Mouse (Mus musculus) limb, embryonic 12.5 days (tissue): ENCODE data around the gene Fbrs. TPM values are rescaled to one million over a fixed set of nuclear protein-coding genes. Genes with fewer than 3 reads are reported as not detected.
"Not testable (repeated sequence)": the region's sequence is repeated elsewhere in the genome, so short reads cannot be mapped to it uniquely, and the experiment has no call there.

ENCODE experiments used
- ATAC-seq: fragments of 200-750 bp; cut with Nextera tagmentation; 2 replicates; pipeline ENCODE4 v1.8.0; 2017; ENCODE audit warnings: low read depth, moderate TSS enrichment; ENCODE audit not compliant: insufficient number of reproducible peaks, insufficient read depth, low FRiP score, low TSS enrichment
- H3K27ac ChIP-seq: fragments of 300-500 bp; sonication (generic); 2 replicates; pipeline ENCODE4 v1.5.1; 2016; ENCODE audit warnings: mild to moderate bottlenecking, moderate library complexity
- H3K27me3 ChIP-seq: fragments of 300-500 bp; sonication (generic); 2 replicates; pipeline ENCODE4 v1.6.1; 2016; ENCODE audit warnings: mild to moderate bottlenecking, moderate library complexity
- H3K36me3 ChIP-seq: fragments of 300-500 bp; sonication (generic); 2 replicates; pipeline ENCODE4 v1.6.1; 2016; ENCODE audit warnings: mild to moderate bottlenecking, moderate library complexity
- H3K4me1 ChIP-seq: fragments of 300-500 bp; sonication (generic); replicated peaks from 2 replicates; pipeline ENCODE4 v1.6.1; 2016
- H3K4me2 ChIP-seq: fragments of 300-500 bp; sonication (generic); 2 replicates; pipeline ENCODE4 v1.6.1; 2016; ENCODE audit warnings: mild to moderate bottlenecking, moderate library complexity
- H3K4me3 ChIP-seq: fragments of 300-500 bp; sonication (generic); replicated peaks from 2 replicates; pipeline ENCODE4 v1.5.1; 2016; ENCODE audit warnings: mild to moderate bottlenecking
- H3K9ac ChIP-seq: fragments of 300-500 bp; sonication (generic); replicated peaks from 2 replicates; pipeline ENCODE4 v1.6.1; 2016; ENCODE audit warnings: mild to moderate bottlenecking, moderate library complexity
- H3K9me3 ChIP-seq: fragments of 300-500 bp; sonication (generic); 2 replicates; pipeline ENCODE4 v1.6.1; 2016; ENCODE audit warnings: mild to moderate bottlenecking, moderate library complexity
- WGBS: fragments of 180-500 bp; shearing (Covaris S2); methylation state at CpG from one replicate; pipeline ENCODE4 v1.1.7; 2016; 5-methylcytosine and 5-hydroxymethylcytosine counted together
- polyA plus RNA-seq: library from polyadenylated mRNA; unstranded; fragments of >200 nt; fragmentation: Nextera tagmentation; extraction: Ambion mirVana; gene quantifications from 2 replicates; pipeline ENCODE4 v1.2.1, GENCODE M21; 2016

Fbrs gene
- polyA plus RNA-seq, 1 experiment from 2014 or later = 11.7 TPM

- H3K27me3 ChIP-seq = no peaks in the 10 kb centered on the region
- peak overlapping the region; percentile 98 for H3K4me2 ChIP-seq
- peak overlapping the region; percentile 96 for H3K9ac ChIP-seq
- H3K4me3 ChIP-seq = peak overlapping the region; percentile 99
- under 1% methylated on average over 50 of the region's 50 CpGs for WGBS
- peaks cover 67% of the 10 kb centered on the region for H3K36me3 ChIP-seq
- H3K27ac ChIP-seq = peak overlapping the region; percentile 95
- H3K4me1 ChIP-seq = peaks cover 22% of the 10 kb centered on the region
- peak; percentile 93 for ATAC-seq
- no peaks in the 10 kb centered on the region for H3K9me3 ChIP-seq
Measured at GRCm38 (mm10) chr7:127477687-127478634, 1.0 kb upstream of the Fbrs start.

GRCm38 (mm10) chr7:127479318-127480225 is 573 bp downstream of the Fbrs start:
- Histone ChIP-seq H3K4me3 (peak overlapping the region; percentile 99), H3K27ac (peak overlapping the region; percentile 95), H3K4me1 (peaks cover 22% of the 10 kb centered on the region), H3K9me3 (no peaks in the 10 kb centered on the region), H3K36me3 (peaks cover 68% of the 10 kb centered on the region), H3K27me3 (no peaks in the 10 kb centered on the region), H3K4me2 (peak overlapping the region; percentile 98), H3K9ac (peak overlapping the region; percentile 96)
- 4% methylated on average over 48 of the region's 48 CpGs for WGBS
- no peak for ATAC-seq

- Histone ChIP-seq H3K4me1 (peaks cover 22% of the 10 kb centered on the region), H3K36me3 (peaks cover 68% of the 10 kb centered on the region), H3K27ac (no peak overlapping the region), H3K9me3 (no peaks in the 10 kb centered on the region), H3K4me2 (peak overlapping the region; percentile 98), H3K9ac (peak overlapping the region; percentile 96), H3K4me3 (peak overlapping the region; percentile 99), H3K27me3 (no peaks in the 10 kb centered on the region)
- ATAC-seq = no peak
- 68% methylated on average over 2 of the region's 2 CpGs for WGBS
Measured at GRCm38 (mm10) chr7:127480321-127480720, 1.3 kb downstream of the Fbrs start.

- WGBS = 91% methylated on average over 5 of the region's 5 CpGs
- Histone ChIP-seq H3K36me3 (peaks cover 98% of the 10 kb centered on the region), H3K9ac (no peak overlapping the region), H3K27ac (no peak overlapping the region), H3K4me3 (no peak overlapping the region), H3K4me1 (peaks cover 7% of the 10 kb centered on the region), H3K27me3 (no peaks in the 10 kb centered on the region), H3K9me3 (no peaks in the 10 kb centered on the region), H3K4me2 (no peak overlapping the region)
- ATAC-seq = no peak
Measured at GRCm38 (mm10) chr7:127485416-127485815, 6.4 kb downstream of the Fbrs start.

- H3K4me3 ChIP-seq, H3K9ac ChIP-seq, H3K27me3 ChIP-seq, H3K27ac ChIP-seq, H3K9me3 ChIP-seq, ATAC-seq, H3K4me2 ChIP-seq, H3K4me1 ChIP-seq: not testable (repeated sequence)
- H3K36me3 ChIP-seq = peaks cover 94% of the 10 kb centered on the region
- 84% methylated on average over 4 of the region's 5 CpGs for WGBS
Measured at GRCm38 (mm10) chr7:127488364-127488763, 9.4 kb downstream of the Fbrs start.

GRCm38 (mm10) chr7:127489982-127490381 is 11.0 kb downstream of the Fbrs start:
- ATAC-seq = no peak
- Histone ChIP-seq H3K4me2 (no peak overlapping the region), H3K9ac (no peak overlapping the region), H3K36me3 (peaks cover 78% of the 10 kb centered on the region), H3K27me3 (no peaks in the 10 kb centered on the region), H3K4me1 (no peaks in the 10 kb centered on the region), H3K9me3 (no peaks in the 10 kb centered on the region), H3K27ac (no peak overlapping the region), H3K4me3 (no peak overlapping the region)
- WGBS = 94% methylated on average over 7 of the region's 7 CpGs

- no peak for ATAC-seq
- Histone ChIP-seq H3K4me2 (no peak overlapping the region), H3K27ac (no peak overlapping the region), H3K4me3 (no peak overlapping the region), H3K4me1 (no peaks in the 10 kb centered on the region), H3K9ac (no peak overlapping the region), H3K27me3 (no peaks in the 10 kb centered on the region), H3K36me3 (peaks cover 59% of the 10 kb centered on the region), H3K9me3 (no peaks in the 10 kb centered on the region)
- 92% methylated on average over 3 of the region's 3 CpGs for whole genome bisulfite sequencing
Measured at GRCm38 (mm10) chr7:127491846-127492245, 12.8 kb downstream of the Fbrs start.

GRCm38 (mm10) chr7:127494648-127495047 is 15.6 kb downstream of the Fbrs start:
- no peak overlapping the region for H3K4me3 ChIP-seq
- H3K4me2 ChIP-seq = no peak overlapping the region
- no peak for ATAC-seq
- H3K27ac ChIP-seq = no peak overlapping the region
- no peaks in the 10 kb centered on the region for H3K9me3 ChIP-seq
- peaks cover 32% of the 10 kb centered on the region for H3K36me3 ChIP-seq
- H3K9ac ChIP-seq = no peak overlapping the region
- H3K27me3 ChIP-seq = no peaks in the 10 kb centered on the region
- no peaks in the 10 kb centered on the region for H3K4me1 ChIP-seq

- Histone ChIP-seq H3K4me2 (no peak overlapping the region), H3K9ac (no peak overlapping the region), H3K4me3 (no peak overlapping the region), H3K27me3 (no peaks in the 10 kb centered on the region), H3K4me1 (no peaks in the 10 kb centered on the region), H3K36me3 (peaks cover 5% of the 10 kb centered on the region; the same call in 1 of the 2 replicates), H3K9me3 (no peaks in the 10 kb centered on the region), H3K27ac (no peak overlapping the region)
- no peak for ATAC-seq
- WGBS = 83% methylated on average over 2 of the region's 2 CpGs
Measured at GRCm38 (mm10) chr7:127497382-127497781, 18.4 kb downstream of the Fbrs start.

GRCm38 (mm10) chr7:127498407-127498806 is 19.4 kb downstream of the Fbrs start:
- Histone ChIP-seq H3K27me3 (no peaks in the 10 kb centered on the region), H3K9ac (no peak overlapping the region), H3K4me3 (no peak overlapping the region), H3K36me3 (no peaks in the 10 kb centered on the region), H3K27ac (no peak overlapping the region), H3K4me2 (no peak overlapping the region), H3K9me3 (no peaks in the 10 kb centered on the region), H3K4me1 (no peaks in the 10 kb centered on the region)
- WGBS = 43% methylated on average over 3 of the region's 3 CpGs
- no peak for ATAC-seq

- Histone ChIP-seq H3K4me1 (peaks cover 7% of the 10 kb centered on the region), H3K27me3 (no peaks in the 10 kb centered on the region), H3K9me3 (no peaks in the 10 kb centered on the region), H3K4me2 (no peak overlapping the region), H3K9ac (no peak overlapping the region), H3K36me3 (no peaks in the 10 kb centered on the region), H3K27ac (no peak overlapping the region), H3K4me3 (no peak overlapping the region)
- no peak for ATAC-seq
- WGBS = 97% methylated on average over 3 of the region's 3 CpGs
Measured at GRCm38 (mm10) chr7:127508291-127508690, 29.3 kb downstream of the Fbrs start.
